10 mouse cellular contexts compared by ENCODE assay signal in genomic region chr11:4283627-4284026, GRCm38 (mm10). TPM values are rescaled to one million over a fixed set of nuclear protein-coding genes. Genes with fewer than 3 reads are reported as not detected.
DNase-seq lines count a peak whose midpoint lies in the region; ATAC-seq and TF ChIP-seq lines count a peak whose summit lies in the region.
"Had no signal": no experiment of that assay in that cellular context is flagged by ENCODE, and none has a peak within 500 bp of the region (broad histone marks: within the 10 kb centered on the region; RNA-seq: fewer than 3 reads in every experiment).

No protein-coding gene starts in this region.

- H3K9me3 ChIP-seq in kidney, postnatal 0 days (replicated peaks; ENCODE audit: low read length) = no peaks in the 10 kb centered on the region
- H3K9me3 ChIP-seq: midbrain, embryonic 12.5 days had no signal

- no peaks in the 10 kb centered on the region for H3K27me3 ChIP-seq in kidney, postnatal 0 days (ENCODE audit: insufficient read depth, low read length)
- H3K27me3 ChIP-seq: midbrain, embryonic 12.5 days had no signal

- H3K4me2 ChIP-seq in kidney, postnatal 0 days (ENCODE audit: low read length) = no peak overlapping the region
- H3K4me2 ChIP-seq: midbrain, embryonic 12.5 days had no signal

- no peaks in the 10 kb centered on the region for H3K36me3 ChIP-seq in kidney, postnatal 0 days (ENCODE audit: insufficient read depth, low read length)
- H3K36me3 ChIP-seq: midbrain, embryonic 12.5 days had no signal

- ATAC-seq in kidney, postnatal 0 days (replicated peaks; ENCODE audit: low FRiP score, low read depth) = peak; percentile 73

- no peak for TF ChIP-seq CTCF in kidney, postnatal 0 days (IDR thresholded peaks at IDR 0.05; ENCODE audit: low read depth)

- H3K4me3 ChIP-seq in kidney, postnatal 0 days (replicated peaks; ENCODE audit: low read depth, low read length) = no peak overlapping the region
- H3K4me3 ChIP-seq: midbrain, embryonic 12.5 days had no signal

- 14% methylated on average over 4 of the region's 4 CpGs for WGBS in kidney, postnatal 0 days

- intact Hi-C loops in left cerebral cortex, postnatal 25 days (cut with DNase I) = no loop called here

- H3K27ac ChIP-seq in kidney, postnatal 0 days = no peak overlapping the region
- H3K27ac ChIP-seq: midbrain, embryonic 12.5 days had no signal

- no peak overlapping the region for H3K9ac ChIP-seq in kidney, postnatal 0 days (ENCODE audit: low read depth, low read length)
- H3K9ac ChIP-seq: midbrain, embryonic 12.5 days had no signal

- DNase-seq in kidney, postnatal 0 days (ENCODE audit: low spot score) = peak; percentile 89
- no peak for DNase-seq in kidney, adult 11 months
- peak; percentile 86 for DNase-seq in Muller cell, postnatal 12 days (ENCODE audit: inconsistent ontology term)
- DNase-seq in forelimb bud, embryonic 11.5 days (ENCODE audit: low read depth, low spot score) = peak; percentile 72
- peak; percentile 35 to 77 for DNase-seq in lung, postnatal 4 days
- DNase-seq in cerebellum, adult 18-20 months = no peak
- DNase-seq in left cerebral cortex, postnatal 25 days (ENCODE audit: low spot score in 2 of 2) = no peak
- DNase-seq in frontal cortex, postnatal 36 days (ENCODE audit: low spot score in 2 of 2) = no peak
- DNase-seq: cerebellum, adult 2 months had no signal

- H3K4me1 ChIP-seq in kidney, postnatal 0 days (replicated peaks; ENCODE audit: insufficient read depth, low read length) = no peaks in the 10 kb centered on the region
- H3K4me1 ChIP-seq: midbrain, embryonic 12.5 days had no signal

RNA-seq across cellular contexts. Expression of gene Lif, which starts 26.3 kb away (rescaled TPM):
- polyA plus RNA-seq in kidney, postnatal 0 days (2015; fragmentation: Nextera tagmentation; extraction: Ambion mirVana) = 0.11 and 0.24 TPM in 2 replicates
- under 1 TPM; 0.23 to 0.25 TPM for total RNA-seq in left cerebral cortex, postnatal 25 days (2021)
- polyA plus RNA-seq: midbrain, embryonic 12.5 days had no signal

RNA-seq across cellular contexts. Expression of gene Osm, which starts 47.4 kb away (rescaled TPM):
- 0.09 and 0.11 TPM in 2 replicates for polyA plus RNA-seq in kidney, postnatal 0 days (2015; fragmentation: Nextera tagmentation; extraction: Ambion mirVana)
- total RNA-seq in left cerebral cortex, postnatal 25 days (2021) = under 1 TPM in 1 of 2 experiments, not detected in 1; 0.16 TPM
- polyA plus RNA-seq: midbrain, embryonic 12.5 days had no signal

Comparison
In these comparisons a context has a peak if more than half of its experiments do, and no peak if none do; other contexts are left out.
1. DNase-seq: peak in kidney, postnatal 0 days (single experiment), Muller cell, postnatal 12 days (single experiment), forelimb bud, embryonic 11.5 days (single experiment) and lung, postnatal 4 days (2 of 2); none in kidney, adult 11 months (single experiment), cerebellum, adult 18-20 months (0 of 2), left cerebral cortex, postnatal 25 days (0 of 2) and frontal cortex, postnatal 36 days (0 of 2).